Mouse (Mus musculus) heart, embryonic 11.5 days (tissue): ENCODE results near the gene Kcnc1. TPM values are rescaled to one million over a fixed set of nuclear protein-coding genes. Genes with fewer than 3 reads are reported as not detected.

ENCODE experiments used
- ATAC-seq: fragments of 200-750 bp; cut with Nextera tagmentation; replicated peaks from 2 replicates; pipeline ENCODE4 v1.8.0; 2017; ENCODE audit warnings: moderate library complexity; ENCODE audit not compliant: insufficient number of reproducible peaks, low FRiP score, low TSS enrichment
- H3K27ac ChIP-seq: fragments of 300-500 bp; sonication (generic); 2 replicates; pipeline ENCODE4 v1.5.1; 2014; ENCODE audit warnings: mild to moderate bottlenecking, low read depth, low read length
- H3K27me3 ChIP-seq: fragments of 300-500 bp; sonication (generic); 2 replicates; pipeline ENCODE4 v1.6.1; 2014; ENCODE audit warnings: mild to moderate bottlenecking, low read length, mixed read lengths; ENCODE audit not compliant: control insufficient read depth, insufficient read depth
- H3K36me3 ChIP-seq: fragments of 300-500 bp; sonication (generic); 2 replicates; pipeline ENCODE4 v1.6.1; 2014; ENCODE audit warnings: mild to moderate bottlenecking, low read length, moderate library complexity, mixed read lengths; ENCODE audit not compliant: control insufficient read depth, insufficient read depth
- H3K4me1 ChIP-seq: fragments of 300-500 bp; sonication (generic); 2 replicates; pipeline ENCODE4 v1.6.1; 2014; ENCODE audit warnings: low read length; ENCODE audit not compliant: control insufficient read depth, insufficient read depth
- H3K4me2 ChIP-seq: fragments of 300-500 bp; sonication (generic); 2 replicates; pipeline ENCODE4 v1.6.1; 2014; ENCODE audit warnings: mild to moderate bottlenecking, moderate library complexity
- H3K4me3 ChIP-seq: fragments of 300-500 bp; sonication (generic); 2 replicates; pipeline ENCODE4 v1.5.1; 2014; ENCODE audit warnings: low read depth, low read length
- H3K9ac ChIP-seq: fragments of 300-500 bp; sonication (generic); 2 replicates; pipeline ENCODE4 v1.6.1; 2014; ENCODE audit warnings: mild to moderate bottlenecking, low read depth, low read length, moderate library complexity
- H3K9me3 ChIP-seq: fragments of 300-500 bp; sonication (generic); replicated peaks from 2 replicates; pipeline ENCODE4 v1.6.1; 2016; ENCODE audit warnings: low read length; ENCODE audit not compliant: control insufficient read depth
- WGBS: fragments of 180-500 bp; shearing (Covaris S2); extraction: QIAGEN DNeasy Blood & Tissue Kit; methylation state at CpG from one replicate; pipeline ENCODE4 v1.1.7; 2014; ENCODE audit not compliant: insufficient replicate concordance; 5-methylcytosine and 5-hydroxymethylcytosine counted together
- polyA plus RNA-seq: library from polyadenylated mRNA; unstranded; fragments of >200 nt; fragmentation: Nextera tagmentation; extraction: Ambion mirVana; gene quantifications from 2 replicates; pipeline ENCODE4 v1.2.1, GENCODE M21; 2014

The Kcnc1 gene
- polyA plus RNA-seq, 1 experiment from 2014 or later, result 0.21 TPM

GRCm38 (mm10) chr7:46397732-46398333, 1.5 kb downstream of the Kcnc1 start:
- 9% methylated on average over 66 of the region's 70 CpGs for WGBS
- H3K9me3 ChIP-seq, result no peaks in the 10 kb centered on the region
- H3K4me2 ChIP-seq, result no peak overlapping the region; the same call in 1 of the 2 replicates
- H3K4me1 ChIP-seq, result peaks cover 4% of the 10 kb centered on the region
- H3K36me3 ChIP-seq, result no peaks in the 10 kb centered on the region
- H3K4me3 ChIP-seq, result no peak overlapping the region
- H3K9ac ChIP-seq, result no peak overlapping the region
- H3K27me3 ChIP-seq, result peaks cover 74% of the 10 kb centered on the region
- no peak for ATAC-seq
- no peak overlapping the region for H3K27ac ChIP-seq

- Histone ChIP-seq H3K27ac (no peak overlapping the region), H3K36me3 (no peaks in the 10 kb centered on the region), H3K4me1 (peaks cover 4% of the 10 kb centered on the region), H3K4me2 (no peak overlapping the region), H3K27me3 (peaks cover 69% of the 10 kb centered on the region), H3K9ac (no peak overlapping the region), H3K9me3 (no peaks in the 10 kb centered on the region), H3K4me3 (no peak overlapping the region)
- no peak for ATAC-seq
- 51% methylated on average over 4 of the region's 4 CpGs for WGBS
These were observed 2.3 kb downstream of the Kcnc1 start for GRCm38 (mm10) chr7:46398612-46399011.

- Histone ChIP-seq H3K4me2 (no peak overlapping the region), H3K4me3 (no peak overlapping the region), H3K27me3 (peaks cover 58% of the 10 kb centered on the region), H3K36me3 (no peaks in the 10 kb centered on the region), H3K4me1 (peaks cover 4% of the 10 kb centered on the region), H3K9ac (no peak overlapping the region), H3K9me3 (no peaks in the 10 kb centered on the region), H3K27ac (no peak overlapping the region)
- 71% methylated on average over 1 of the region's 1 CpGs for WGBS
- no peak for ATAC-seq
These were observed 3.4 kb downstream of the Kcnc1 start for GRCm38 (mm10) chr7:46399676-46400075.

- Histone ChIP-seq H3K36me3 (no peaks in the 10 kb centered on the region), H3K4me1 (peaks cover 4% of the 10 kb centered on the region), H3K4me2 (no peak overlapping the region), H3K9me3 (no peaks in the 10 kb centered on the region), H3K27me3 (peaks cover 52% of the 10 kb centered on the region), H3K9ac (no peak overlapping the region), H3K4me3 (no peak overlapping the region), H3K27ac (no peak overlapping the region)
- no peak for ATAC-seq
- WGBS, result 46% methylated on average over 8 of the region's 8 CpGs
These were observed 4.0 kb downstream of the Kcnc1 start for GRCm38 (mm10) chr7:46400346-46400745.

- Histone ChIP-seq H3K4me3 (no peak overlapping the region), H3K9ac (no peak overlapping the region), H3K4me1 (no peaks in the 10 kb centered on the region), H3K4me2 (no peak overlapping the region), H3K27ac (no peak overlapping the region), H3K27me3 (peaks cover 39% of the 10 kb centered on the region), H3K9me3 (no peaks in the 10 kb centered on the region), H3K36me3 (no peaks in the 10 kb centered on the region)
- 67% methylated on average over 3 of the region's 3 CpGs for WGBS
- ATAC-seq, result no peak
These were observed 5.3 kb downstream of the Kcnc1 start for GRCm38 (mm10) chr7:46401371-46402180.

GRCm38 (mm10) chr7:46403616-46404485, 7.6 kb downstream of the Kcnc1 start:
- Histone ChIP-seq H3K4me1 (no peaks in the 10 kb centered on the region), H3K27ac (no peak overlapping the region), H3K27me3 (peaks cover 20% of the 10 kb centered on the region), H3K4me3 (no peak overlapping the region), H3K9ac (no peak overlapping the region), H3K4me2 (no peak overlapping the region), H3K36me3 (no peaks in the 10 kb centered on the region), H3K9me3 (no peaks in the 10 kb centered on the region)
- ATAC-seq, result no peak
- 76% methylated on average over 15 of the region's 15 CpGs for WGBS

- no peak overlapping the region for H3K9ac ChIP-seq
- H3K9me3 ChIP-seq, result no peaks in the 10 kb centered on the region
- no peaks in the 10 kb centered on the region for H3K36me3 ChIP-seq
- H3K4me1 ChIP-seq, result no peaks in the 10 kb centered on the region
- no peak overlapping the region for H3K4me3 ChIP-seq
- H3K27ac ChIP-seq, result no peak overlapping the region
- H3K27me3 ChIP-seq, result peaks cover 11% of the 10 kb centered on the region
- H3K4me2 ChIP-seq, result no peak overlapping the region
- 81% methylated on average over 7 of the region's 7 CpGs for WGBS
- no peak for ATAC-seq
These were observed 8.5 kb downstream of the Kcnc1 start for GRCm38 (mm10) chr7:46404756-46405155.

GRCm38 (mm10) chr7:46408606-46409005, 12.3 kb downstream of the Kcnc1 start:
- WGBS, result 83% methylated on average over 9 of the region's 9 CpGs
- Histone ChIP-seq H3K27ac (no peak overlapping the region), H3K4me3 (no peak overlapping the region), H3K9me3 (no peaks in the 10 kb centered on the region), H3K4me1 (no peaks in the 10 kb centered on the region), H3K36me3 (no peaks in the 10 kb centered on the region), H3K9ac (no peak overlapping the region), H3K27me3 (peaks cover 3% of the 10 kb centered on the region), H3K4me2 (no peak overlapping the region)
- no peak for ATAC-seq
